Mouse (Mus musculus) adrenal gland, postnatal 14 days (tissue): ENCODE results near the gene Ackr1. TPM values are rescaled to one million over a fixed set of nuclear protein-coding genes. Genes with fewer than 3 reads are reported as not detected.

Experiments used
- total RNA-seq: library from RNA; stranded (reverse); gene quantifications from 2 replicates; pipeline ENCODE4 v1.2.3, GENCODE M21; 2021

The Ackr1 gene
- total RNA-seq, 1 experiment from 2014 or later = 2.8 TPM

Other genes with a start within 250 kb of the Ackr1 start
- not detected in 2 replicates for gene Olfr1408, start 196.4 kb downstream of the Ackr1 start, total RNA-seq
- not detected in 2 replicates for gene Olfr1406, start 143.1 kb downstream of the Ackr1 start, total RNA-seq
- not detected in 2 replicates for gene Olfr218, start 135.9 kb downstream of the Ackr1 start, total RNA-seq
- gene Olfr1404, start 121.4 kb downstream of the Ackr1 start, total RNA-seq = not detected in 2 replicates
- not detected in 2 replicates for gene Fcer1a, start 106.5 kb downstream of the Ackr1 start, total RNA-seq
- not detected in 2 replicates for gene Olfr418, start 67.7 kb downstream of the Ackr1 start, total RNA-seq
- not detected in 2 replicates for gene Mptx2, start 56.0 kb downstream of the Ackr1 start, total RNA-seq
- 0.37 and 3.0 TPM in 2 replicates for gene Aim2, start 17.1 kb upstream of the Ackr1 start, total RNA-seq
- gene Cadm3, start 33.9 kb upstream of the Ackr1 start, total RNA-seq = 9.7 and 11.2 TPM in 2 replicates
- 0.19 and 2.7 TPM in 2 replicates for gene Ifi206, start 157.3 kb upstream of the Ackr1 start, total RNA-seq
- 0.22 and 1.4 TPM in 2 replicates for gene Ifi214, start 202.2 kb upstream of the Ackr1 start, total RNA-seq